Comparison of ENCODE assay signal across 1 mouse cellular context in the genomic region with DNA sequence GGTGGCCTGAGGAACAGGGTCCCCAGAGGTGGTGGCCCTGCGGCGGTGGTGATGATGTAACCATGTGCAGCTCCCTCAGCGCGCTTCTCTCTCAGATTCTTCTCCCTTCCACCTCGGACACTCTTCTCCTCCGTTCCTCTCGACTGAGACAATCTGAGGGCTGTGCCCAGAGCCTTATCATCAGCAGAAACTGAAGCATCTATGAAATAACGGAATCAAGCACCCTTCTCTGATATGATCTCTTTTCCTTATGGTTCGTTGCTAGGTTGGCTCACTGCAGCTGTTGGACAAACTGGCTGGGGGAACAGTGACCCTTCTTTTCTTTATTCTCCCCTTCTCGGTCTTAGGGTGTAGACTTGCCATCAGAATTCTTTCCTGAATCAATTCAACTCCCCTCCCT.
TF ChIP-seq lines count a peak whose summit lies in the region.

No protein-coding gene starts in this region.

TF ChIP-seq in MEL, 35 proteins besides CTCF, POLR2A, EP300 and RAD21:
- peak; percentile 52; the same call in 1 of the 2 replicates for TF ChIP-seq RCOR1 (IDR thresholded peaks at IDR 0.05; ENCODE audit: low read depth, low read length)
- no peak for TF ChIP-seq ELF1 (IDR thresholded peaks at IDR 0.05; ENCODE audit: low read depth, low read length)
